Mouse (Mus musculus) thymus, adult 2 months (tissue): Measurements from ENCODE around the gene Neurog3. TPM values are rescaled to one million over a fixed set of nuclear protein-coding genes. Genes with fewer than 3 reads are reported as not detected.

Experiments used
- DNase-seq: peaks from one replicate; pipeline ENCODE4 v3.0.0; 2021
- H3K27ac ChIP-seq: fragments of 200-500 bp; 2 replicates; pipeline ENCODE4 v1.5.1; 2012; ENCODE audit warnings: low read length, control low read depth; ENCODE audit not compliant: control insufficient read depth, insufficient read depth
- H3K27me3 ChIP-seq: fragments of 200-500 bp; 2 replicates; pipeline ENCODE4 v1.6.1; 2012; ENCODE audit warnings: mild to moderate bottlenecking, low read length, moderate library complexity, mixed read lengths; ENCODE audit not compliant: control insufficient read depth, insufficient read depth
- H3K36me3 ChIP-seq: fragments of 200-500 bp; 2 replicates; pipeline ENCODE4 v1.6.1; 2012; ENCODE audit warnings: mild to moderate bottlenecking, low read length, moderate library complexity; ENCODE audit not compliant: control insufficient read depth, insufficient read depth
- H3K4me1 ChIP-seq: fragments of 200-500 bp; replicated peaks from 2 replicates; pipeline ENCODE4 v1.6.1; 2012; ENCODE audit warnings: low read length; ENCODE audit not compliant: control insufficient read depth, insufficient read depth
- H3K4me3 ChIP-seq: fragments of 200-500 bp; 2 replicates; pipeline ENCODE4 v1.5.1; 2012; ENCODE audit warnings: mild to moderate bottlenecking, low read length, control low read depth, moderate library complexity; ENCODE audit not compliant: control insufficient read depth, insufficient read depth
- CTCF ChIP-seq: fragments of 200-500 bp; IDR thresholded peaks from 2 replicates; pipeline ENCODE4 v1.5.1; 2012; ENCODE audit warnings: mild to moderate bottlenecking, control low read depth, low read length, moderate library complexity, borderline replicate concordance; ENCODE audit not compliant: control insufficient read depth, poor library complexity, insufficient read depth; ENCODE audit errors: extremely low read depth
- POLR2A ChIP-seq: fragments of 200-500 bp; IDR thresholded peaks from 2 replicates; pipeline ENCODE4 v1.6.1; 2012; ENCODE audit warnings: mild to moderate bottlenecking, low read length, control low read depth, moderate library complexity; ENCODE audit not compliant: control insufficient read depth, poor library complexity, insufficient read depth; ENCODE audit errors: extremely low read depth
- WGBS: fragments of 180-500 bp; shearing (Covaris S2); methylation state at CpG from one replicate; pipeline ENCODE4 v1.1.7; 2018; 5-methylcytosine and 5-hydroxymethylcytosine counted together
- polyA plus RNA-seq: library from polyadenylated mRNA; depleted of rRNA; stranded (reverse); fragments of >200 nt; gene quantifications from 2 replicates; pipeline ENCODE4 v1.2.3, GENCODE M21; 2012; rRNA removed

Gene Neurog3
- 0.20 and 0.22 TPM in 2 replicates for polyA plus RNA-seq

GRCm38 (mm10) chr10:62132691-62133281, at the start of gene Neurog3:
TSS of gene Neurog3 (plus strand) at chr10:62133090.
- Histone ChIP-seq H3K4me3 (no peak within 1 kb of the TSS), H3K36me3 (no peaks in the 10 kb centered on the region), H3K27me3 (no peaks in the 10 kb centered on the region; the same call in 1 of the 2 replicates), H3K4me1 (no peaks in the 10 kb centered on the region), H3K27ac (no peak within 1 kb of the TSS)
- TF ChIP-seq POLR2A (no peak), CTCF (no peak)
- no peak for DNase-seq
- 4% methylated on average over 29 of the region's 29 CpGs for WGBS

DNA sequence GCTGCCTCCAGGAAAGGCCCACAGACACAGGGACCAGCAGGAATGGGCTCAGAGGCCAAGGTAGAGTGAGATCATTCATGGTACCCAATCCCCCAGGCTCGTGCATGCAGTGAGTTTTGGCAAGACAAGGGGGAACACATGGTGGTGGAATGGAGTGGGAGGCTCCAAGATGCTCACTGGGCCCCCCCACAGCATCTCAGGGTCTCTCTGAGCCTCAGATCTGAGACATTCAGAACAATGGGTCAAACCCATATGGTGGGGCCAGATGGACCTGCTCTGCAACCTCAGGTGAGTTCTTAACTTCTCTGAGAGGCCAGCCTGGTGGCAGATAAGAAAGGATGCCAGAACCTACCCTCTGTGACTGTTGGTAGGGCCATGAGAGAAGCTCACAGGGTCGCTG, 46.8 kb upstream of the Neurog3 start:
- no peaks in the 10 kb centered on the region for H3K27me3 ChIP-seq

GRCm38 (mm10) chr10:62086826-62087225, 46.1 kb upstream of the Neurog3 start:
- TF ChIP-seq POLR2A (no peak), CTCF (no peak)
- WGBS: 97% methylated on average over 5 of the region's 5 CpGs
- Histone ChIP-seq H3K4me3 (no peak overlapping the region), H3K36me3 (no peaks in the 10 kb centered on the region), H3K27ac (no peak overlapping the region), H3K27me3 (no peaks in the 10 kb centered on the region), H3K4me1 (no peaks in the 10 kb centered on the region)
- DNase-seq: no peak

More for the DNA sequence above, 46.8 kb upstream of the Neurog3 start:
- Histone ChIP-seq H3K4me3 (no peak overlapping the region), H3K36me3 (no peaks in the 10 kb centered on the region), H3K4me1 (no peaks in the 10 kb centered on the region), H3K27ac (no peak overlapping the region)
- no peak for DNase-seq
- no peak for TF ChIP-seq CTCF
- TF ChIP-seq POLR2A: no peak
- 81% methylated on average over 2 of the region's 2 CpGs for WGBS

GRCm38 (mm10) chr10:62088411-62088810, 44.5 kb upstream of the Neurog3 start:
- H3K4me3 ChIP-seq: no peak overlapping the region
- H3K27me3 ChIP-seq: no peaks in the 10 kb centered on the region
- no peak overlapping the region for H3K27ac ChIP-seq
- no peak for DNase-seq
- H3K4me1 ChIP-seq: no peaks in the 10 kb centered on the region
- WGBS: 87% methylated on average over 5 of the region's 5 CpGs
- TF ChIP-seq POLR2A (no peak), CTCF (no peak)
- no peaks in the 10 kb centered on the region for H3K36me3 ChIP-seq

DNA sequence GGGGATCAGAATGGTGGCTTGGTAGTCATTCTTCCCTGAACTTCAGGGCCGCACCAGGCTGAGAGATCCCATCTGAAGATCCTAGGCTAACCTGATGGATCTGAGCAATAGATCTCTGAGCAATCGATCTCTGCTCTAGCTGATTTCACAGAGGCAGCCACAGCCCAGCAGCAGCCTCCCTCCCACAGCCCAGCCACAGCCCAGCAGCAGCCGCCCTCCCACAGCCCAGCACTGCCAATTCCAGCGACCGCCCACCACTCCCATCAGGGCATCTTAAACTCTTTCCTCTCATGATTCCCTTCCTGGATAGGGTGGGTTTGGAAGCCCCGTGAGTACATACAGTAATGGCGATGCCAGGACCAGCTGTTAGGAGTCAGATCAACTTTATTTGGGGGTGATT, 43.8 kb upstream of the Neurog3 start:
- 89% methylated on average over 7 of the region's 7 CpGs for WGBS
- no peaks in the 10 kb centered on the region for H3K4me1 ChIP-seq
- H3K27me3 ChIP-seq: no peaks in the 10 kb centered on the region
- no peak for DNase-seq
- no peak overlapping the region for H3K27ac ChIP-seq
- TF ChIP-seq CTCF (no peak), POLR2A (no peak)
- no peaks in the 10 kb centered on the region for H3K36me3 ChIP-seq
- H3K4me3 ChIP-seq: no peak overlapping the region

- no peak overlapping the region for H3K4me3 ChIP-seq
- no peak overlapping the region for H3K27ac ChIP-seq
- DNase-seq: no peak
- H3K4me1 ChIP-seq: no peaks in the 10 kb centered on the region
- TF ChIP-seq POLR2A (no peak), CTCF (no peak)
- no peaks in the 10 kb centered on the region for H3K36me3 ChIP-seq
- H3K27me3 ChIP-seq: no peaks in the 10 kb centered on the region
Measured at GRCm38 (mm10) chr10:62089486-62089885, 43.4 kb upstream of the Neurog3 start.

- H3K27me3 ChIP-seq: no peaks in the 10 kb centered on the region
- TF ChIP-seq POLR2A (no peak), CTCF (no peak)
- H3K4me1 ChIP-seq: no peaks in the 10 kb centered on the region
- DNase-seq: no peak
- WGBS: 32% methylated on average over 7 of the region's 7 CpGs
- no peak overlapping the region for H3K4me3 ChIP-seq
- H3K36me3 ChIP-seq: no peaks in the 10 kb centered on the region
- no peak overlapping the region for H3K27ac ChIP-seq
Measured at GRCm38 (mm10) chr10:62093903-62094302, 39.0 kb upstream of the Neurog3 start.
